Mouse (Mus musculus) yolk sac, embryonic 10.5 days (tissue): ENCODE measurements around the gene Cdrt4.

ENCODE experiments used
- DNase-seq: peaks from one replicate; pipeline ENCODE4 v3.0.0-alpha.2; 2017; ENCODE audit warnings: low spot score

Gene Cdrt4

DNA sequence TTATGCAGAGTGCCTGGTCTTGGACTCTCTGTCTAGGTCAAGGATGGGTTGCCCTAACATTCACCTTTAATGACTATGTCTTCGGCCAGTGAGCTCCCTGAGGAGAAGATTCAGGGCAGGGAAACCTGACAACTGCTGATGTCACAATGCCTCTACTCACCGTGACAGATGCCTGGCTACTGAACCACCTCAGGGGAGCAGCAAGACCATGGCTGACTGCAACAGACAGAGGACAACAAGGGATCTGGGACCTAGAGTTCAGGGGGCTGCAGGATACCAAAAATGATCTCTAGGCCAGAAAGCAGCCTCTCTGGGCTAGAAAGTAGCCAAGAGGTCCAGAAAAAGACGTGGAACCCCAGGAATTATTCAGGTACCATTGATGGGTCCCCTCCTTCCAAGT is at the start of gene Cdrt4:
TSS of gene Cdrt4 (plus strand) at position 182 of the 400 bp plus-strand sequence.
- DNase-seq, result no peak

DNA sequence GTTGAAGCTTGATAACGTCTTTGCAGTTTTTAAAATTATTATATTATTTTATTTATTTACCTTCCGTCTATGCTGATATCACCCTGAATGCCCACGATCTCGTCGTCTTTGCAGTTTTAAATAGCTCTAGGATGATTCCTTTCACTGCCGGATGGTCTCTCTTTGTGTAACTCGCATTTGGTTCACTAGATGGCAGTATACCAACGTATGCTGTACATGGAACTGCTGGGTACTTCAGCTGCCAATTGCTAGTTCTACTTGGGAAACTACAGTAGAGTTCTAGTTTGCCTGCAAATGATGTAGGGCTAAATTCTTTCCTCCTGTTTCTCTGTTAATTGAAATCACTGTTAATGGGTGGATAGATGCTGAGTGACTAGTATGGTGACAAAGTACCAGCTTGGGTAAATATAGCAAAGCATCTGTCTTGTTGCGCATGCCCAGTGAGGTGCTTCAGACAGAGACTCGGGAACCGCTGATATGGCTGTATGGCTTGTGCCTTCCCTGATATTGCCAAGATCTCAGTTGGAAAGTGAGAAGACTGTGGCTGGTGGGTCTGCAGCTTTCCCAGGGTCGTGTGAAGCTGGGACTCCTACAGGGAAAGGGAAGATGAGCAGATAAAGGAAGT is 49.2 kb upstream of the Cdrt4 start:
- DNase-seq, result peak; percentile 62

DNA sequence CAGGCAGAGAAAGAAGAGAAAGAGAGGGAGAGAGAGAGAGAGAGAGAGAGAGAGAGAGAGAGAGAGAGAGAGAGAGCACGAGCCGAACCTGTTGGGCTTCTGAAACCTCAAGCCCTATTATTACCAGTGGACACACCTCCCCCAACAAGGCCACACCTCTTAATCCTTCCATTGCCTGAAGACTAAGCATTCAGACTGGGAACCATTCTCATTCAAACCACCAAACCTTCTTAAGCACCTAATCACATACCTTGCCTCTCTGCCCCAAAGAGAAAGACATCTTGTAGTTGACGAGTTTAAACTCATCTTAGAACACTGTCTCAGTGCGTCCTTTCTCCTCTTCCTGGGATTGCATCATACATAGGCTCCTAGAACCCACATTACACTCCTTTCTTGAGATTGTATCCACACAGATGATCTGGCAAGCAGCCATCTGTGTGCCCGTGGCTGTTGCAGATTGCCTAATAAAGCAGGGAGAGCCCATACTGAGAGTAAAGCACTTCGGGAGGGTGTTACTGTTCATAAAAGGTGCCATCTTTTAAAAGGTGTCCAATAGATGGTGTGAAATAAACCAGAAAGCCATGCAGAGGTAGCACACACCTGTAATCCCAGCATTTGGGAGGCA is 47.0 kb upstream of the Cdrt4 start:
- no peak for DNase-seq

DNA sequence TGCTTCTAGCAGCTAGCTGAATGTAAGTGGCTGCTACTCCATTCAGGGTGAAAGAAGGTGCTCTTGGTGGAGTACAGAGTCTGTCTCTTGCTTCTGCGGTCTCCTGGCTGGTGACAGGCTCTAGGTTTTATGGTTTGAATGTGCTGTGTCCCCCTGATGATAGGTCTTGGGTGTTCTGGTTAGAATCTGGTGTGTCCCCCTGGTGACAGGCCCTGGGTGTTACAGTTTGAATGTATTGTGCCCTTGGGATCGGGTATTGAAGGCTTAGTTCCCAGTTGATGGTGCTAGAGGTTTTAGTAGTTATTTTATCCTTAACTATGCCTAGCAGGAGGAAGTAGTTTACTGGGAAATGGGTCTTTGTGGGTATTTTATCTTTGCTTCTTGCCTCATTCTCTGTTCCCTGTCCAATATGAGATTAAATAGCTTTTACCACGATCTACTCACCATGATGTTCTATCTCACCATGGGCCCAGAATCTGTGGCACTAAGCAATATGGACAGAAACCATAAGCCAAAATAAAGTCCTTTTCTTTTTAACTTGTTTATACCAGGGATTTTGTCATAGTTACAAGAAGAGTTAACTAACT is 41.2 kb upstream of the Cdrt4 start:
- no peak for DNase-seq

DNA sequence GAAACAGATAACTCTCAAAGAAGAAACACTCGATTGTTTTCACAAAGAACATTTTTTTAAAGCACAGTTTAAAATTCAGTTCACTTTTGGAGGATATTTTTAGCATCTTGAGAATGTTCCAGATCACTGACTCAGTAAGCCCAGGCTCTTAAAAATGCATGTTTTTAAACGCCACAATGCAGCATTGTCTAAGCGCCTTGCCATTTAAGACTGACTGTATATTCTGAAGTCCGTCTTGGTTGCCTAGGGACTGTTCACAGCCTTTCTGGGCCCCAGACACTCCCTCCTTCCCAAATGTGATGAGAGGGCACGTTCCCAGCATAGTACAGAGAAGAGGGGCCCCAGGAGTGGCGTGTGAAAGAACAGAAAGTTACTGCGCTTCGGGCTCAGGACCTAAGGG is 39.6 kb upstream of the Cdrt4 start:
- no peak for DNase-seq

DNA sequence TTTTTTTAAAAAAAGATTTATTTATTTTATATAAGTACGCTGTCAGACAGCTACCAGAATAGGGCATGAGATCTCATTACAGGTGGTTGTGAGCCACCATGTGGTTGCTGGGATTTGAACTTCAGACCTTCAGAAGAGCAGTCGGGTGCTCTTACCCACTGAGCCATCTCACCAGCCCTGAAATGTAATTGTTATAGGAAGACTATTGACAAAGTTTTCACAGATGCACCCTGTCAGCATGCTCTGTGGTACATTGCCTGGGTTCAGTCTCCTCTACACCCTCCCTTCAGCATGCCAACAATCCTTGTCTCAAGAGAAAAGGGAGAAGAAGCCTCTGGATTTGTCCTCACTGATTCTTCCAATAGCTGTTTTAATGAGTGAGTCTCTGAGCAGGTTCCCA is 37.9 kb upstream of the Cdrt4 start:
- no peak for DNase-seq

DNA sequence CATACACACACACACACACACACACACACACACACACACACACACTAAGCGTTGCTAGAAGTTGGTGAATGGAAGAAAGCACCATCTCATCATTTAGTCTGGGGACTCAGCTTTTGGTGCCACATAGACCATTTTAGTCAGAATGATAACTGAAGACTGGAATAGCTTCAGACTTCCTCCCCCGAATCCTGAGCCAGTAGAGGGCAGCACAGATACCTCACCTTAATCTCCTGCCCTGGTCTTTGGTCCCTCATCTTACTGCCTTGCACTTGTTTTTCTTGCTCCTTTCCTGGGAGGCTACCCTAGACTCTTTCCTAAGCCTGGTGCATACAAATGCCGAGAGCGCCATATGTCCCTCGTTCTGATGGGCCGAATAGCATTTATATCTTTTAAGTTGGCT is 36.5 kb upstream of the Cdrt4 start:
- DNase-seq, result no peak

DNA sequence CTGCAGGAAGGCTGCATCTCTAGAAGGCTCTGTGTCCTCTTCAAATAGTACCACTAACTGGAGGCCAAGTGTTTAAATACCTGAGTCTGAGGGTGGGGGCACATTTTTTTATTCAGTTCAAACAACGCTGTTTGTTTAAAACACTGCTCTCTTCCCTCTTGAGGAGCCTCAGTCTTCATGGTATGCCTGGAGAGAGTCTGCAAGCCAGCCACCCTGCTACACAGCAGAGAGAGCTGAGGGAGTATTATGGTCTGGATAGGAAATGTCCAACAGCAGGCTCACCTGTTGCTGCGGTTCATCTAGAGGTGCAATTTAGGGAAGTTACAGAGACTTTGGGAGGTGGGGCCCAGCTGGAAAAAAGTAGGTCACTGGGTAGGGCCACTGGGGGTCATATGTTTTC is 35.5 kb upstream of the Cdrt4 start:
- DNase-seq, result no peak

DNA sequence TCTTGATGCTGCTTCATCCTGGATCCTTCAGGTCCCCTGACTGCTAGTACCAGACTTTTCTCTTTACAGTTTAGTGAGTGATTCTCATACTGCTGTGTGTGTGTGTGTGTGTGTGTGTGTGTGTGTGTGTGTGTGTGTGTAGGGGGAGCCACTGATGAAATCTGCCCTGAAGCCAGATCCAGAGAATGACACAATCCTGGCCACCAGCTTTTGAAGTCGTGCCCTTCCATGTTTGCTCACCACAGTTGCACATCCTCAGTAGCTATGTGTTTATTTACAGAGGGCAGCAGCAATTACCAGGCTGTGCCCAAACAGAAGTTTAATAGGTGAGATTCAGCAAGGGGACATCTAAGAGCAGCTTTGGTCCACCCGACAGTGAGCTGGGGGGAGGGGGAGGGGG is 34.2 kb upstream of the Cdrt4 start:
- DNase-seq, result no peak

DNA sequence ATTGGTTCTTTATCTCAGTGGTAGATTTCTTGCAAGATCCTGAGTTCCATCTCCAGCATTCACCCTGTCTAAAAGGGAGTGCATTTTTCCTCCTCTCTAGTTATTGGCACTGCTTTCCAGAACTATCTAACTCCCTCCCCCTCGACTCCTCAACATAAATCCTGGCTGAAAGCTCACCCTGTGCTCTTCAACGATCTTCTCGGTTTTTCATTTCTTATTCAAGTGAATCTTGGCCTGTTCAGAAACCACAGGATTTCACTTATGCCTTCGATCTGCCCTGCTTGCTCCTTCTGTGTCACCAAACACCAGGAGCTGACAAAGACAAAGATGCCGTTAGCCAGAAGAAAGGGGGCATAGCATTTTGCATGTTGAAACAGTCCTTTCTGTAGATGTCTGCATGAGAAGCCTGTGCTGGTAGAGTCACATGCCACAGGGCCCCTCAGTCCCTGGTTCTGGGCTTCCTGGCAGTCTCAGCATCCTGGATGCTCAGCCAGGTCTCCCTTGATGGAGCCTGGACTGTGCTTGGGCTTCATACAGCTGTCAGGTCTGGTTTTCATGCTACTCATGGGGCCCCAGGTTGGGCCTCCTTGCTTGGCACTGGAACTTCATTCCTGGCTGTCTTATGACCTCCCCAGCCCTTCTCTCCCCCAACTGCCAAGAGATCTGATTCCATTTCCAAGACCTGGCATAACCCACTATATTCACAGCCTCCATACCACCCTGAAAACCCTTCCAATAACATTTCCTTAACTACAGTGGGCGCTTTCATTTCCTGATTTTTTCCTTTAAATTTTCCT is 30.8 kb upstream of the Cdrt4 start:
- DNase-seq, result no peak

DNA sequence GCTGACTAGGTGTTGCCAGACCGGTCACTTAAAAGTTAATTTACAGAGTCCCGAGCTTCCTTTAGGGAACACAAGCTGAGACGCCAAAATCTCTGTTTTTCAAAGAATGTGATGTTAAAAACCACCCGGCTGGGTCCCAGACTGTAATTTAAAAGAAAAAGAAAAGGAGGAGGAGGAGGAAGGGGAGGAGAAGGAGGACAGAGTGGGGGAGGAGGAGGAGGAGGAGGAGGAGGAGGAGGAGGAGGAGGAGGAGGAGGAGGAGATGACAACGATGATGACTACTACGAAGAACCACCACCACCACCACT is 30.3 kb upstream of the Cdrt4 start:
- no peak for DNase-seq

DNA sequence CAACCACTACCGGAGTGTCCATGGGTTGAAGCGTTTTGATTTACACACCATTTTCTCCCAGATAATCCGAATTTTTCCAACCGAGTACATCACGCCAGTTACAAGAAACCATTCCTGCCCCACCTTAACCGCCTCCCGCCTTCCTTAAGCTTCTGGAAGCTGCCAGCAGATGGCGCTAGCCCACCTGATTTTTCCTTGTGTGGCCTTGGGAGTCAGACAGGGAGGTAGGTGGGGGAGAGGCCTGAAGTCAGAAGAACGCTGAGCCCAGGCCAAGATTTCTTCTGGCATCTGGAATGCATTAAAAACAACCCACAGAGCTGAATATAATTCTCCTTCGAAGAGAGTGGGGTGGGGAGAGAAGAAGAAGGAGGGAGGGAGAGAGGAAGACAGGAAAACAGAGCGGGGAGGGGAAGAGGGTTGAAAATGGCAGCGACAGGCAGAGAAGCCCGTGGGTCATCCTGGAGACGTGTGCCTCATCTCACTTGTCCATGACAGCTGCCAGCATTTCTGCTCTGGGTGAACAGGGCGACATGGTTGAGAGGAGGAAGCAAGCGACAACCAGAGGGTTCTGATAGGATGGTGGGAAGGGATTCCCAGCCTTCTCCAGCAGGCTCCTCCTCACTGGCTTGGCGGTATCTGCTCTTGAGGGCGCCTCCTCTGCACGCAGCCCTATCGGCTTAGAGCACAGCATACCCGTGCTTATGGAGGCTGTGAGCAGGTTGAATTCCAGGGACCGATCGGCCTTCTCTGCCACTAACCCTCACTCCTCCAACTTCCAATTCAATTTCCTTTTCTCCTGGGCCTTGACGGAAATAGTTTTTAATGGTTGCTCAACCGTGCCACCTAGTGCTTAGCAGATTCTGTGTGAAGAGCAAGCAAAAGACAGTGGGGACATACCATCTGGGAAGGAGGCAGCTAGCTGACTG is 29.7 kb upstream of the Cdrt4 start:
- DNase-seq, result peak; percentile 91

DNA sequence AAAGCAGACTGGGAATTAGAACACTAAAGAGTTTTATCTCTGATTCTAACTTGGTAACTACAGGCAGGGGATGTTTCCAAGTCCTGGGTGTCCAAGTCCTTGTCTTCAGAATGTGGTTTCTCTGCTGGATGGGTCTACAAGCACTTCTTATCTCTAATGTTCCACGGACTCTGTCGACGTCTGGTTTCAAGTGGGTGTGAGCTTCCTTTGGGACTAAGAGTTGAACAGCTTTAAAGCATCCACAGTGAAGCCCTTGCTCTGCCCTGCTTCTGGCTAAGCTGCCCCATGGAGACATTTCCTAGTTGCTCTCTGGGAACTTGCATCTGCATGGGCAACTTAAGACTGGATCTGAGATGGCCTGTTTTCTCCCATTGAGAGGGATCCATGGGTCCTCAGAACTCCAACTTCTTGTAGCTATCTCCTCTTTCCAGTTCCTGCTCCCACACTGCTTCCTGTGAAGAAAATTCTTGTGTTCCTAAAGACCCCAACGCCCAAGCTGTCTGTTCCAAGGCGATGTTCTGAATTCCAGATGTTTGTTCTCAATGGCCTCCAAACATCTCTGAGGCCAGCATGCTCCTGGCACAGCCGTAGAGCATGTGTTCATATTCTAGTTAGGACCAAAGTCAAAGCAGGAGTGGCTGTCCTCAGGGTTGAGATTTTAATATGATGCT is 26.8 kb upstream of the Cdrt4 start:
- no peak for DNase-seq

DNA sequence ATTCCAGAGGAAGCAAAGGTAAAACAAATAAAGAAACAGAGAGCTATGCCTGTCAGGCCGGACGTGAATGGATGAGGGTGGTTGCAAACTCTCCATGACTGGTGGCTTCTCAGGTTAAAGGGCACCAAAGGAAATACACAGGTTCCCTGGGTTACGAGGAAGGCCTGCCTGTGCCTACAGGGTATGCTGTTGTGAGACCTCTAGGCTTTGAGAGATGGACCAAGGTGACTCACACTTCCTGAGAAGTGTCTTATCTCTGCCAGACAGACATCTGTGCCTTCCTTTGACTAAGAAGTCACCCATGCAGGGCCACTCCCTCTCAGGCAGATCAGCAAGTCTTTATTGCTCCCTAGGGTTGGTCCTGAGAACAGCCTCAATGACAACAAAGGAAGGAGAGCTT is 21.2 kb upstream of the Cdrt4 start:
- DNase-seq, result peak; percentile 31

DNA sequence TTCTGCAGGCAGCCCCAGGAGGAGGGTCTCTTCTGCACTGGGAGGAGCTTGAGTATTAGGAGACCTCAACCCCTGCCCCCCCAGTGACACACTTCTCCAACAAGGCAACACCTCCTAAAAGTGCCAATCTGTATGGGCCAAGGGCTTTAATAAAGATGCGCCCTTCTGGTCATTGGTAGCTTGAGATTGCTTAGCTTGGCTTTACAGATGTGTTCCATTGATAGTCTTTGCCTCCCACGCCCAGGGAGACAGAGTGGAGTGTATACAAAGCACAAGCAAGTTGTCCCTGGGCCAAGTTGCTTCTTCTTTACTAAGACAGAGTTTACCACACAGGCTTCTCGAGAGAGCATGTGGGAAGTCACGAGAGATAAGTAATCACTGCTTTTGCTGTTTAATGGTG is 20.4 kb upstream of the Cdrt4 start:
- no peak for DNase-seq

DNA sequence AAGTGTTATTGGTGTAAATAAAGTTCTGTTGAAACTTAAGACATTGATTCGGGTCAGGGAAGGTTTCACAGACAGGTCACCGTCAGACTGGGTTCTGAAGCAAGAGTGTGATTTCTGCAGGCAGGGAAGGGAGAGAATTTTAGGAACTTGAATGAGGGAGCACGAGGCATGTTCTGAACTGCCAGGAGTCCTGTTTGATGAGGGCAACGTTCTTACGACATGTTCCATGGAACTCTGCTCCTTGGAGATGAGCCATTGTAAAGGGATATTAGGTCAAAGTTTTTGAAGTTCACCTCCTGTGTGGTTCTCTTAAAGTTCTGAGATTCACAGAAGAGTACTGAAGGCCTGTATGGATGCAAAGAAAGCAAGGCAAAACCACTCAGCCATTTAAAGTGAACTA is 19.9 kb upstream of the Cdrt4 start:
- no peak for DNase-seq

DNA sequence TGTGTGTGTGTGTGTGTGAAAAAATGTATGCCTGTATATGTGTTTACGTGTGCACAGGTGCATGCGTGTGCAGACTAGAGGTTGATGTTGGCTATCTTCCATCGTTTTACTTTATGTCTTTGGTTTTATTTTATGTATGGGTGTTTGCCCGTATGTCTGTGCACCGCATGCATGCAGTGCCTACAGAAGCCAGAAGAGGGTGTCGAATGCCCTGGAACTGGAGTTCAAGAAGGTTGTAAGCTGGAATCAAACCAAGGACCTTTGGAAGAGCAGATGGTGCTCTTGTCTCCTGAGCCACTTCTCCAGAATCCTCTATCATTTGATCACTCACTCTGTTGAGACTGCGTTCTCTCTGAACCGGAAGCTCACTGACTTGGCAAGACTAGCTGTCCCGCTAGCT is 17.9 kb upstream of the Cdrt4 start:
- DNase-seq, result no peak

DNA sequence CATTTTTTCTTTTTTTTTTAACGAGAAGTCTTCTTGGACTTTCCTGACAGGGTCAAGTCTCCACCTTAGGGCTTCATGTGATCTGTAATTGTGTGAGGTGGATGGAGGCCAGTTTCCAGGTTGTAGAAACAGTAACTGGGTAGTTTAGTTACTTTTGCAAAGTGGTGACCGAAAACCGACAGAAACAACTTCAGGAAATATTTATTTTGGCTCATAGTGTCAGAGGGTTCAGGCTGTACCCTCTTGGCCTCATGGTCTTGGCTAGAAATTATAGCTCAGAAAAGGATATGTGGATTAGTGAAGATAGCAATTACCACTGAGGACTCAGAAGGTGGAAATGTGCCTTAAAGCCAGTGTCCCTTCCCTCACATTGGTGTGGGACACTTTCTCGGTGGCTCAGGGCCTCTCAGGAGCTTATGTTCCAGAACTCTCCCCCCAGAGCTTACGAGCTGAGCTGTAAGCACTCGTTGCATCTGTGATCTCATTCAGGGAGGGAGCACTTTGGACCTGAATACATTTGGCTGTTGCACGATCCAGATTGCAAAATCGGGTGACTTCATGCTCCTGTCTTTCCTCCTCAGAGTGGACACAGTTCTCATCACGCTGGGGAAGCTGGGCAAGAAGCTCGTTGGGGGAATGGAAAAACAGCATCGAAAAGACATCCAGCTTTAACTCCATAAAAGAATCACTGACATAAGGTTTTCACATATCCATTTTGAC is 16.0 kb upstream of the Cdrt4 start:
- no peak for DNase-seq

DNA sequence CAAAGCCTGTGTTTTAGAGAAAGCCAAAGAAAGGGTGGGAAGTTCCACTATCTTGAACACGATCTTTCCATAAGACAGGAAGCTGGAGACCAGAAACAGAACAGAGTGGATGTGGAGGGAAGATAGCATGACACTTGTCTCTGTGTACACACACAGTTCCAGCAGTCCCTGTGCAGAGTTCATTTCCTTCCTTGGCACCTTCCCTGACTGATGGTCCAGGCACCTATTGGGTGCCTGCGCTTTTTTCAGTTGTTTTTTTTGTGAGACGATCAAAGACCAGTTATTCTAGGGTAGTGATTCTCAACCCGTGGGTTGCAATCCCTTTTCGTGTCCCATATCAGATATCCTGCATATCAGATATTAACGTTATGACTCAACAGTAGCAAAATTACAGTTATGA is 13.0 kb upstream of the Cdrt4 start:
- no peak for DNase-seq

DNA sequence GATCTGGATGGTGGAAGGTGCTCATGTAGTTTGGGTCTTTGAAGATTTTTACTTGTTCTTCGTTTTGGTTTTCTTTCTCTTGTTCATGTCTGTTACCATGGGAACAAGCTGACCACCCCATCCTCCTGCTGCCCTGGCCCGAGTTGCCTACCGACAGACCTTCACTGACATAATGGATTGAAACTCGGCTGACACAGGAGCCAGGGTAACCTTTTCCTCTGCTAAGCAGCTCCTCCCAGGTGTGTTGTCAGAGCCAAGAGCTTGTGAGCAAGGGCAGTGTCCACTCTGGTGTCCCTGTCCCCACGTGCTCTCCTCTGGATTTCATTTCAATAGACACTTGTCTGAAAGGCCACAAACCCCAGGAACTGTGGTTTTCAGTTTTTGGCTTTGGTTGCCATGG is 12.1 kb upstream of the Cdrt4 start:
- no peak for DNase-seq

DNA sequence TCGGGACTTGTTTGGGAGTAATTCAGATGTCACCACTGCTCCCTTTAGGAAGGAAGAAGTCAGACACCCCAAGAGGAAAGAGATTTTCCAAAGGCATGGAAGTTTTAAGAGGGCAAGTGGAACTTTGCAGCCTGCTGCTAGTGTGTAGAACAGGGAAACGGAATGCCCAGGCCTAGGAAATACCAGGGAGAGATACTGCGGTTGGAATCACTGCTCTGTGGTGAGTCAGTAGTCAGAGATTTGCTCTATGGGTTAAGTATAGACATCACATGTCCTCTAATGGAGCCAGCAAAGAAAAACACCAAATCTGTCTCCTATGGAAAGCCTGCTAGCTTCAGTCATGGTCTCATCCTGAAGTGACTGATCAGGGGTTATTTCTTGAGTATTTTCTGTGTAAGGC is 10.8 kb upstream of the Cdrt4 start:
- no peak for DNase-seq
